Mouse (Mus musculus) adipose tissue, adult 10 weeks (tissue): ENCODE results near the gene Cldn8. TPM values are rescaled to one million over a fixed set of nuclear protein-coding genes. Genes with fewer than 3 reads are reported as not detected.

Experiments
- polyA plus RNA-seq: library from polyadenylated mRNA; stranded (reverse); fragments of 350-450 nt; fragmentation: Illumina TruSeq; extraction: RNeasy Lipid Tissue Mini Kit (QIAGEN cat#74804); gene quantifications from one replicate; pipeline ENCODE4 v1.2.3, GENCODE M21; 2014; ENCODE audit warnings: low read depth, low replicate concordance

The Cldn8 gene
- 46.2 TPM for polyA plus RNA-seq

DNA sequence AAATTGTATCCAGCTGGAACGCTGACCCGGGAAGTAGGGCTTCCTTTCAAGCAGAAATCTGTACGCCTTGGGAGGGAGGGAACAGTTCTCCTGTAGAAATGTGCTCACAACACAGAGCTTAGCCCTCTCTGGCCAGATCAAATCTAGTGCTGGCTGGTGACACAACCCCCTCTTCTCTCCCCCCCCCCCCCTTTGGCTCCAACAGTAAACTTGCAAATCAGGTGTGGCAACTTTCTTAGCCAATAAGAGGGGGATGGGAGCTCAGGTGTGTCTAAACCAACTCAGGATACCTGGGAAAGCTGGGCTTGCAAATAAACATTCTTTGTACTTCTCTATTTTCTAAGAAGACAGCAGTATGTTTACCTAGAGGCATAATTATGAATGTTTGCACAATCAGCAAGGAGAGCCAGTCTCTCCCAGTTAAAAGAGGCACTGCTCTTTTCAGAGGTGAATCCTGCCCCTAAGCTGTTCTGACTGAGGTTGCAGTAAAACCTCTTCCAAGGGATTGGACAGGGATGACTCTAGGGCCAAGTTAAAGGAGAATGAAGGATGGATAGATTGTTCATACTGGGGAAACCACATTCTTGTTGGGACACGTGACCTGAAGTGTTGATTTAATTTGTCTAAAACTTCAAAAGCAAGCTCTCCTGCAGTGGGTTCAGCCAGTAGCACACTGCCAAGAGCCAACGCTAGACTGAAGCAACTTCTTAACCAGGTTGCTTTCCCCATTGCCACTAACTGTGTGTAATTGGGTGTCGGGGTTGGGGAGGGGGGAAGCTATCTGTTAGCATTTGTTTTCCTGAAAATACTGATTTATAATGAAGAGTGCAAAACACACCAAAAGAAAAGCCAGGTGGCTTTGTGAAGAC lies at the start of gene Cldn8:
Cldn8 (minus strand) TSS at position 139 of the 869 bp plus-strand sequence.

GRCm38 (mm10) chr16:88611922-88612321 lies 48.9 kb upstream of the Cldn8 start, which contains the start of gene Krtap24-1:
Gene Krtap24-1, minus strand, starts transcription at chr16:88612279.

Other genes starting within 250 kb of the Cldn8 start
- gene Cldn17, start 56.2 kb downstream of the Cldn8 start, polyA plus RNA-seq = not detected
- not detected for gene Krtap24-1, start 49.1 kb upstream of the Cldn8 start, polyA plus RNA-seq
- gene 2310079G19Rik, start 64.5 kb upstream of the Cldn8 start, polyA plus RNA-seq = not detected
- gene Krtap26-1, start 84.6 kb upstream of the Cldn8 start, polyA plus RNA-seq = not detected
- gene Krtap27-1, start 108.5 kb upstream of the Cldn8 start, polyA plus RNA-seq = not detected
- gene 2310061N02Rik, start 144.8 kb upstream of the Cldn8 start, polyA plus RNA-seq = not detected
- not detected for gene Krtap13-1, start 165.7 kb upstream of the Cldn8 start, polyA plus RNA-seq
- gene Krtap13, start 188.5 kb upstream of the Cldn8 start, polyA plus RNA-seq = not detected
- gene 2310034C09Rik, start 195.7 kb upstream of the Cldn8 start, polyA plus RNA-seq = not detected
- gene 2310057N15Rik, start 211.0 kb upstream of the Cldn8 start, polyA plus RNA-seq = not detected
- gene Gm5965, start 214.7 kb upstream of the Cldn8 start, polyA plus RNA-seq = not detected
- not detected for gene Gm20741, start 249.0 kb upstream of the Cldn8 start, polyA plus RNA-seq